Mouse (Mus musculus) ES-E14 (cell line): ENCODE data around the gene Slc35c1. TPM values are rescaled to one million over a fixed set of nuclear protein-coding genes. Genes with fewer than 3 reads are reported as not detected.

Experiments
- DNase-seq: peaks from one replicate; pipeline ENCODE4 v3.0.0-alpha.2; 2013; ENCODE audit warnings: low read depth, low spot score
- H3K27ac ChIP-seq: 2 replicates; pipeline ENCODE4 v1.5.1; 2012; ENCODE audit warnings: low read depth, mild to moderate bottlenecking, low read length, moderate library complexity, mixed read lengths; ENCODE audit not compliant: poor library complexity, insufficient read depth, severe bottlenecking
- H3K36me3 ChIP-seq: 2 replicates; pipeline ENCODE4 v1.6.1; 2012; ENCODE audit warnings: mild to moderate bottlenecking, low read length, moderate library complexity, mixed read lengths; ENCODE audit not compliant: control insufficient read depth, poor library complexity, insufficient read depth, severe bottlenecking
- H3K4me1 ChIP-seq, 2 experiments: fragments of 150-350 bp in 1 of 2; sonication (generic) in 1 of 2; 2 replicates each; pipeline ENCODE4 v1.6.1; 2012; ENCODE audit warnings: low read length in 2 of 2, mild to moderate bottlenecking in 1 of 2, mixed read lengths in 1 of 2; ENCODE audit not compliant: control insufficient read depth in 2 of 2, insufficient read depth in 2 of 2, poor library complexity in 1 of 2
- H3K4me3 ChIP-seq, 2 experiments: fragments of 150-350 bp in 1 of 2; sonication (generic) in 1 of 2; 2 replicates each; pipeline ENCODE4 v1.5.1; 2012; ENCODE audit warnings: low read length in 2 of 2, low read depth in 1 of 2, mild to moderate bottlenecking in 1 of 2, mixed read lengths in 1 of 2; ENCODE audit not compliant: insufficient read depth in 1 of 2, poor library complexity in 1 of 2, severe bottlenecking in 1 of 2
- H3K9ac ChIP-seq: 2 replicates; pipeline ENCODE4 v1.6.1; 2012; ENCODE audit warnings: low read depth, mild to moderate bottlenecking, low read length, mixed read lengths; ENCODE audit not compliant: poor library complexity, insufficient read depth, severe bottlenecking
- H3K9me3 ChIP-seq: fragments of 150-350 bp; sonication (generic); 2 replicates; pipeline ENCODE4 v1.6.1; 2012; ENCODE audit warnings: low read depth, mild to moderate bottlenecking, low read length; ENCODE audit not compliant: control insufficient read depth, insufficient read depth
- CHD2 ChIP-seq: IDR thresholded peaks from 2 replicates; pipeline ENCODE4 v1.6.1; 2014; ENCODE audit warnings: mild to moderate bottlenecking, low read depth, low read length, inconsistent platforms
- HCFC1 ChIP-seq: IDR thresholded peaks from 2 replicates; pipeline ENCODE4 v1.6.1; 2012; ENCODE audit warnings: low read length, inconsistent platforms, borderline replicate concordance; ENCODE audit not compliant: insufficient read depth
- MAFK ChIP-seq: IDR thresholded peaks from 2 replicates; pipeline ENCODE4 v1.6.1; 2014; ENCODE audit warnings: mild to moderate bottlenecking, low read depth, low read length, inconsistent platforms; ENCODE audit not compliant: insufficient read depth
- ZC3H11A ChIP-seq: IDR thresholded peaks from 2 replicates; pipeline ENCODE4 v1.6.1; 2012; ENCODE audit warnings: low read depth, mild to moderate bottlenecking, inconsistent platforms, low read length, borderline replicate concordance
- ZNF384 ChIP-seq: IDR thresholded peaks from 2 replicates; pipeline ENCODE4 v1.6.1; 2012; ENCODE audit warnings: low read depth, low read length, inconsistent platforms
- in situ Hi-C, 2 experiments: fragments of 600-800 bp; cut with MboI; formaldehyde crosslinking; loops; one replicate each; pipeline ENCODE4 v1.15.1; 2025; ENCODE audit warnings: low sequenced_read_pairs in 2 of 2, inconsistent platforms in 1 of 2; ENCODE audit not compliant: unreplicated experiment in 2 of 2
- total RNA-seq: library from RNA; depleted of rRNA; stranded (reverse); fragments of 300-350 nt; gene quantifications from 2 replicates; pipeline ENCODE4 v1.2.3, GENCODE M21; 2012

The Slc35c1 gene
- total RNA-seq, 1 experiment, result 5.2 TPM

GRCm38 (mm10) chr2:92497112-92497511 is 36.8 kb upstream of the Slc35c1 start:
- no peak for DNase-seq
- Histone ChIP-seq H3K4me1 (peaks cover 0 to 6% of the 10 kb centered on the region in 2 experiments; a peak in 1 of 4 replicates), H3K36me3 (no peaks in the 10 kb centered on the region), H3K4me3 (no peak overlapping the region), H3K27ac (no peak overlapping the region), H3K9me3 (no peaks in the 10 kb centered on the region), H3K9ac (no peak overlapping the region)
- TF ChIP-seq CHD2, result no peak
- TF ChIP-seq ZNF384, result no peak
- no peak for TF ChIP-seq MAFK
- TF ChIP-seq ZC3H11A, result no peak
- no peak for TF ChIP-seq HCFC1
- in situ Hi-C loops, result loop anchor here in 1 of 2 experiments (25.0 kb wide), 1 partner anchor 315 kb away; no protein-coding TSS in a partner anchor

DNA sequence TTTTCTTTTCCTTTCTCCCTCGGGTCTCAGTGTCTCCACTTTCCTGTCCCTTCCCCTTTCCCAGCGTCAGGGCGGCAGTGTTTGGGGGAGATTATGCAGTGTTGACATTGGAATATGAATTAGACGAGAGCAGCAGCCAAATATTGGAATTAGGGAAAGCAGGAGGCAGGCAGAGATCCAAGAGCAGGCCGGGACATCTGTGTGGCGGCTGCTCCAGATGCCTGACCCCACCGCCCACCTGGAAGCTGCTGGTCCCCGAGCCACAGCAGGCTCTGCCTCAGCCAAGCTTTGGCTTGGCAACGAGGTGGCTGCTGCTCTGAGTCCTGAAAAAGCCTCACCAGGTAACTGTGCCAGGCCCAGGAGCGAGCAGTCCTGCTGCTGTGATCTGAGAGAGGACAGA is 36.3 kb upstream of the Slc35c1 start:
- Histone ChIP-seq H3K9me3 (no peaks in the 10 kb centered on the region), H3K4me3 (no peak overlapping the region), H3K36me3 (no peaks in the 10 kb centered on the region), H3K4me1 (peaks cover 0 to 6% of the 10 kb centered on the region in 2 experiments; a peak in 1 of 4 replicates), H3K27ac (no peak overlapping the region), H3K9ac (0 out of 2 replicates have a peak overlapping the region, but pooled peaks have one; percentile 1)
- no peak for TF ChIP-seq MAFK
- no peak for TF ChIP-seq CHD2
- no peak for TF ChIP-seq ZNF384
- no peak for TF ChIP-seq HCFC1
- no peak for TF ChIP-seq ZC3H11A
- DNase-seq, result no peak
- in situ Hi-C loops, result loop anchor here in 1 of 2 experiments (25.0 kb wide), 1 partner anchor 316 kb away; no protein-coding TSS in a partner anchor

- Histone ChIP-seq H3K9ac (no peak overlapping the region), H3K9me3 (no peaks in the 10 kb centered on the region), H3K27ac (no peak overlapping the region), H3K36me3 (no peaks in the 10 kb centered on the region), H3K4me3 (no peak overlapping the region), H3K4me1 (peaks cover 0 to 6% of the 10 kb centered on the region in 2 experiments; a peak in 1 of 4 replicates)
- DNase-seq, result no peak
- in situ Hi-C loops, result loop anchor here in 1 of 2 experiments (25.0 kb wide), 1 partner anchor 317 kb away; no protein-coding TSS in a partner anchor
- no peak for TF ChIP-seq HCFC1
- no peak for TF ChIP-seq ZC3H11A
Observed at GRCm38 (mm10) chr2:92494956-92495355, 34.6 kb upstream of the Slc35c1 start.

DNA sequence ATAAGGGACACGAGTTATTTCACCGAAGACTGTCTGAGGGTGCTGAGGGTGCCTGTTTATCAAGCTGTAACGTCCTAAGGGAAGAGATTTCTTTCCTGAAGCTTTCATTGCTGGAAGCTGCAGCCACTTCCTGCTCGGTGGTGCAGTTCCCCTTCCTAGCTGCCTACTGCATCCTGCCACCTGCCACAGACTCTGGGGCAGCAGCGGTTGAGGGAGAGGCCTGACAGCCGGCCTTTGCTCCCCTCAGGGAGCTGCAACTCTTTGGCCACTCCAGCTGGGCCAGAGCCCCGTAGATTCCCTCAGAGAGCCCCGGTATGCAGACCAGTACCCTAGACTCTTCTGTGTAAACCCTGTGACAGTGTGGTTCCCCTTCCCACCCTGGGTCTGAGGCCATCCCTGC is 34.1 kb upstream of the Slc35c1 start:
- Histone ChIP-seq H3K9me3 (no peaks in the 10 kb centered on the region), H3K27ac (no peak overlapping the region), H3K36me3 (no peaks in the 10 kb centered on the region), H3K4me1 (peaks cover 0 to 6% of the 10 kb centered on the region in 2 experiments; a peak in 1 of 4 replicates), H3K4me3 (no peak overlapping the region), H3K9ac (no peak overlapping the region)
- no peak for DNase-seq
- in situ Hi-C loops, result loop anchor here in 1 of 2 experiments (25.0 kb wide), 1 partner anchor 318 kb away; no protein-coding TSS in a partner anchor
- no peak for TF ChIP-seq HCFC1
- no peak for TF ChIP-seq CHD2
- no peak for TF ChIP-seq MAFK
- TF ChIP-seq ZC3H11A, result no peak

GRCm38 (mm10) chr2:92493656-92494390 is 33.5 kb upstream of the Slc35c1 start:
- Histone ChIP-seq H3K9me3 (no peaks in the 10 kb centered on the region), H3K9ac (no peak overlapping the region), H3K4me1 (peaks cover 0 to 6% of the 10 kb centered on the region in 2 experiments; a peak in 1 of 4 replicates), H3K4me3 (no peak overlapping the region), H3K36me3 (no peaks in the 10 kb centered on the region), H3K27ac (no peak overlapping the region)
- in situ Hi-C loops, result loop anchor here in 1 of 2 experiments (25.0 kb wide), 1 partner anchor 318 kb away; no protein-coding TSS in a partner anchor
- TF ChIP-seq ZC3H11A (no peak), ZNF384 (no peak), HCFC1 (no peak), MAFK (no peak), CHD2 (no peak)
- DNase-seq, result no peak
